Comparison of ENCODE assay signal across 8 mouse cellular contexts in genomic region chr4:135313761-135314241, GRCm38 (mm10). TPM values are rescaled to one million over a fixed set of nuclear protein-coding genes. Genes with fewer than 3 reads are reported as not detected.
DNase-seq lines count a peak whose midpoint lies in the region; ATAC-seq and TF ChIP-seq lines count a peak whose summit lies in the region.

No protein-coding gene starts in this region.

- H3K27ac ChIP-seq in limb, embryonic 15.5 days: peak overlapping the region; percentile 34; the same call in 1 of the 2 replicates
- no peak overlapping the region for H3K27ac ChIP-seq in limb, embryonic 10.5 days
- peak overlapping the region; percentile 95 for H3K27ac ChIP-seq in heart, embryonic 11.5 days (ENCODE audit: low read depth, low read length)
- peak overlapping the region; percentile 90 for H3K27ac ChIP-seq in liver, postnatal 0 days (ENCODE audit: low read depth)

- no peak for ATAC-seq in limb, embryonic 15.5 days (ENCODE audit: insufficient number of reproducible peaks, low FRiP score, low TSS enrichment, low read depth)
- ATAC-seq in heart, embryonic 11.5 days (replicated peaks; ENCODE audit: insufficient number of reproducible peaks, low FRiP score, low TSS enrichment): 0 out of 2 replicates have a peak, but pooled peaks have one; percentile 8
- peak; percentile 81 for ATAC-seq in liver, postnatal 0 days

- H3K4me2 ChIP-seq in limb, embryonic 15.5 days: no peak overlapping the region
- peak overlapping the region; percentile 57 for H3K4me2 ChIP-seq in heart, embryonic 11.5 days
- peak overlapping the region; percentile 66 for H3K4me2 ChIP-seq in liver, postnatal 0 days (ENCODE audit: low read depth, low read length)

- DNase-seq in limb, embryonic 10.5 days (ENCODE audit: low spot score): no peak
- DNase-seq in liver, postnatal 0 days: peak; percentile 68
- peak; percentile 80 to 85 for DNase-seq in spleen, postnatal 36 days (ENCODE audit: low spot score in 2 of 2)
- DNase-seq in cerebellum, adult 11-12 months: no peak
- DNase-seq in cerebellum, adult 8-10 months: no peak
- DNase-seq in ovary, postnatal 14 days (ENCODE audit: low spot score): no peak

- no peak for TF ChIP-seq EP300 in liver, postnatal 0 days (IDR thresholded peaks at IDR 0.05; ENCODE audit: low read depth)

- no peak overlapping the region for H3K9ac ChIP-seq in limb, embryonic 15.5 days
- H3K9ac ChIP-seq in heart, embryonic 11.5 days (ENCODE audit: low read depth, low read length): peak overlapping the region; percentile 12; the same call in 1 of the 2 replicates
- H3K9ac ChIP-seq in liver, postnatal 0 days (replicated peaks): peak overlapping the region; percentile 28

- no peak for TF ChIP-seq CTCF in liver, postnatal 0 days (IDR thresholded peaks at IDR 0.05; ENCODE audit: low read depth)

- H3K27me3 ChIP-seq in limb, embryonic 15.5 days: no peaks in the 10 kb centered on the region
- no peaks in the 10 kb centered on the region for H3K27me3 ChIP-seq in limb, embryonic 10.5 days (ENCODE audit: low read depth, poor library complexity, severe bottlenecking)
- H3K27me3 ChIP-seq in heart, embryonic 11.5 days (ENCODE audit: control insufficient read depth, insufficient read depth, low read length): no peaks in the 10 kb centered on the region
- no peaks in the 10 kb centered on the region for H3K27me3 ChIP-seq in liver, postnatal 0 days (ENCODE audit: insufficient read depth, low read length)

- no peaks in the 10 kb centered on the region for H3K9me3 ChIP-seq in limb, embryonic 15.5 days
- no peaks in the 10 kb centered on the region; the same call in 1 of the 2 replicates for H3K9me3 ChIP-seq in limb, embryonic 10.5 days (replicated peaks)
- peaks cover 5% of the 10 kb centered on the region; the same call in 1 of the 2 replicates for H3K9me3 ChIP-seq in heart, embryonic 11.5 days (replicated peaks; ENCODE audit: control insufficient read depth, low read length)
- H3K9me3 ChIP-seq in liver, postnatal 0 days (ENCODE audit: low read length): no peaks in the 10 kb centered on the region

- H3K4me1 ChIP-seq in limb, embryonic 15.5 days: peaks cover 29% of the 10 kb centered on the region
- H3K4me1 ChIP-seq in limb, embryonic 10.5 days: peaks cover 22% of the 10 kb centered on the region
- peaks cover 34% of the 10 kb centered on the region for H3K4me1 ChIP-seq in heart, embryonic 11.5 days (ENCODE audit: control insufficient read depth, insufficient read depth, low read length)
- peaks cover 32% of the 10 kb centered on the region for H3K4me1 ChIP-seq in liver, postnatal 0 days (ENCODE audit: insufficient read depth)

- 76% methylated on average over 9 of the region's 9 CpGs for WGBS in limb, embryonic 15.5 days
- 76% methylated on average over 9 of the region's 9 CpGs for WGBS in limb, embryonic 10.5 days
- WGBS in heart, embryonic 11.5 days (ENCODE audit: insufficient replicate concordance): 48% methylated on average over 9 of the region's 9 CpGs
- 13% methylated on average over 9 of the region's 9 CpGs for WGBS in liver, postnatal 0 days (ENCODE audit: insufficient replicate concordance)

- peaks cover 39% of the 10 kb centered on the region for H3K36me3 ChIP-seq in limb, embryonic 15.5 days
- peaks cover 45% of the 10 kb centered on the region for H3K36me3 ChIP-seq in limb, embryonic 10.5 days
- H3K36me3 ChIP-seq in heart, embryonic 11.5 days (ENCODE audit: control insufficient read depth, insufficient read depth, low read length): peaks cover 14% of the 10 kb centered on the region
- H3K36me3 ChIP-seq in liver, postnatal 0 days (replicated peaks; ENCODE audit: insufficient read depth, low read length): peaks cover 28% of the 10 kb centered on the region

- no peak overlapping the region for H3K4me3 ChIP-seq in limb, embryonic 15.5 days
- no peak overlapping the region for H3K4me3 ChIP-seq in limb, embryonic 10.5 days
- peak overlapping the region; percentile 9; the same call in 1 of the 2 replicates for H3K4me3 ChIP-seq in heart, embryonic 11.5 days (ENCODE audit: low read depth, low read length)
- peak overlapping the region; percentile 21; the same call in 1 of the 2 replicates for H3K4me3 ChIP-seq in liver, postnatal 0 days (ENCODE audit: low read depth, low read length)

RNA-seq across cellular contexts. Expression of gene Srrm1, which starts 39.3 kb away (rescaled TPM):
- 207 and 214 TPM in 2 replicates for polyA plus RNA-seq in limb, embryonic 15.5 days (2015; fragmentation: Nextera tagmentation; extraction: Ambion mirVana)
- polyA plus RNA-seq in limb, embryonic 10.5 days (2016; fragmentation: Nextera tagmentation; extraction: Ambion mirVana): 233 TPM in 2 replicates
- 143 and 183 TPM in 2 replicates for polyA plus RNA-seq in heart, embryonic 11.5 days (2014; fragmentation: Nextera tagmentation; extraction: Ambion mirVana)
- 79.3 and 90.6 TPM in 2 replicates for polyA plus RNA-seq in liver, postnatal 0 days (2015; fragmentation: Nextera tagmentation; extraction: Ambion mirVana)

RNA-seq across cellular contexts. Expression of gene Clic4, which starts 41.2 kb away (rescaled TPM):
- polyA plus RNA-seq in limb, embryonic 15.5 days (2015; fragmentation: Nextera tagmentation; extraction: Ambion mirVana): 117 and 133 TPM in 2 replicates
- polyA plus RNA-seq in limb, embryonic 10.5 days (2016; fragmentation: Nextera tagmentation; extraction: Ambion mirVana): 208 and 220 TPM in 2 replicates
- 156 and 251 TPM in 2 replicates for polyA plus RNA-seq in heart, embryonic 11.5 days (2014; fragmentation: Nextera tagmentation; extraction: Ambion mirVana)
- 52.2 and 64.6 TPM in 2 replicates for polyA plus RNA-seq in liver, postnatal 0 days (2015; fragmentation: Nextera tagmentation; extraction: Ambion mirVana)

Comparison
In these comparisons a context has a peak if more than half of its experiments do, and no peak if none do; other contexts are left out.
1. H3K4me3 ChIP-seq: peak in heart, embryonic 11.5 days (single experiment) and liver, postnatal 0 days (single experiment); none in limb, embryonic 15.5 days (single experiment) and limb, embryonic 10.5 days (single experiment).
2. DNase-seq: peak in liver, postnatal 0 days (single experiment) and spleen, postnatal 36 days (2 of 2); none in limb, embryonic 10.5 days (single experiment), cerebellum, adult 11-12 months (single experiment), cerebellum, adult 8-10 months (single experiment) and ovary, postnatal 14 days (single experiment).